Mouse (Mus musculus) hindbrain, embryonic 15.5 days (tissue): ENCODE data around the gene Tardbp. TPM values are rescaled to one million over a fixed set of nuclear protein-coding genes. Genes with fewer than 3 reads are reported as not detected.

Experiments
- ATAC-seq: fragments of 200-750 bp; cut with Nextera tagmentation; 2 replicates; pipeline ENCODE4 v1.8.0; 2017; ENCODE audit warnings: low read depth, moderate number of reproducible peaks, moderate TSS enrichment; ENCODE audit not compliant: low FRiP score
- H3K27ac ChIP-seq: fragments of 300-500 bp; sonication (generic); replicated peaks from 2 replicates; pipeline ENCODE4 v1.5.1; 2015; ENCODE audit warnings: mild to moderate bottlenecking, inconsistent platforms
- H3K27me3 ChIP-seq: fragments of 300-500 bp; sonication (generic); 2 replicates; pipeline ENCODE4 v1.6.1; 2015; ENCODE audit warnings: control low read depth, inconsistent platforms
- H3K36me3 ChIP-seq: fragments of 300-500 bp; sonication (generic); 2 replicates; pipeline ENCODE4 v1.6.1; 2015; ENCODE audit warnings: control low read depth, inconsistent platforms
- H3K4me1 ChIP-seq: fragments of 300-500 bp; sonication (generic); replicated peaks from 2 replicates; pipeline ENCODE4 v1.6.1; 2015; ENCODE audit warnings: control low read depth, inconsistent platforms
- H3K4me2 ChIP-seq: fragments of 300-500 bp; sonication (generic); 2 replicates; pipeline ENCODE4 v1.6.1; 2015; ENCODE audit warnings: moderate library complexity, mild to moderate bottlenecking, inconsistent platforms
- H3K4me3 ChIP-seq: fragments of 300-500 bp; sonication (generic); 2 replicates; pipeline ENCODE4 v1.5.1; 2015; ENCODE audit warnings: mild to moderate bottlenecking, inconsistent platforms
- H3K9ac ChIP-seq: fragments of 300-500 bp; sonication (generic); 2 replicates; pipeline ENCODE4 v1.6.1; 2015; ENCODE audit warnings: inconsistent platforms
- H3K9me3 ChIP-seq: fragments of 300-500 bp; sonication (generic); 2 replicates; pipeline ENCODE4 v1.6.1; 2016; ENCODE audit warnings: control low read depth, inconsistent platforms
- WGBS: fragments of 180-500 bp; shearing (Covaris S2); methylation state at CpG from one replicate; pipeline ENCODE4 v1.1.7; 2015; 5-methylcytosine and 5-hydroxymethylcytosine counted together
- polyA plus RNA-seq: library from polyadenylated mRNA; unstranded; fragments of >200 nt; fragmentation: Nextera tagmentation; extraction: Ambion mirVana; gene quantifications from 2 replicates; pipeline ENCODE4 v1.2.1, GENCODE M21; 2015

Tardbp gene
- polyA plus RNA-seq, 1 experiment from 2014 or later, result 167 TPM

DNA sequence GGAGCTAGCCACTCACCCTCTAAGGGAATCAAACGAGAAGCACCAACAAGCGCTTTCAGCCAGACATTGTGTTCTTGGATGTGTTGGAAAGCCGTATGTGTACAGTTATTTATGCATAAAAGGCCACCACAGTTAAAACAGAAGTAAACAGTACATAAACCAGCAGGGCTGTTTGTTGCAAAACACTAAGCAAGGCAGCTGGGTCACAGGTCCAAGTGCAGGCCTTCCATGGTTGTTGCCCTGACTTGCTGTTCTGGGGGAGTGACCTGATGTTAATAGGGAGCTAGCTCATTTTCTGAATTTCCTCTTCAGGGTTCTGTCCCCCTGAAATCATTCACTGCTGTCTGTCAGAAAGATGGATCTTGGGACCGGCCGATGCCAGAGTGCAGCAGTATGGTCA is 17.0 kb downstream of the Tardbp start:
- Histone ChIP-seq H3K27ac (no peak overlapping the region), H3K36me3 (peaks cover 7% of the 10 kb centered on the region; the same call in 1 of the 2 replicates), H3K4me1 (peaks cover 22% of the 10 kb centered on the region), H3K9ac (no peak overlapping the region), H3K4me3 (no peak overlapping the region), H3K27me3 (no peaks in the 10 kb centered on the region), H3K9me3 (no peaks in the 10 kb centered on the region), H3K4me2 (no peak overlapping the region)
- WGBS, result 82% methylated on average over 5 of the region's 5 CpGs
- no peak for ATAC-seq

DNA sequence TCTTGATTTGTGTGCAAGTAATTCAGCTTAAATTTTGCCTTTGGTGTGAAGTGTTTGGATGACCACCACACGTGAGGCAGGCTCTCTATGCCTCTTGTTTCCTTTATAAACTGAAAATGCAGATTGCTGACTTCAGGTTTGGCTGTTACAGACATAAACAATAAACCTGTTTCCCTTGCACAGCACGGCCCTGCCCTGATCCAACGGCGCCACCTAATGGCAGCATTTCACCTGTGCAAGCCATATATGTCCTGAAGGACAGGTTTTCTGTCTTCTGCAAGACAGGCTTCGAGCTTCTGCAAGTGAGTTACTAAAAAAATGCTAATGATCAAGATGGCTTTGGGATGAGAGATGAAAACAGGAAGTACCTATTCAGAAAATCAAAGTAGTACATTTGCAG is 19.1 kb downstream of the Tardbp start:
- Histone ChIP-seq H3K27ac (no peak overlapping the region), H3K4me3 (no peak overlapping the region), H3K4me1 (0 out of 2 replicates have a peak, but pooled peaks cover 4% of the 10 kb centered on the region), H3K27me3 (no peaks in the 10 kb centered on the region), H3K9ac (no peak overlapping the region), H3K4me2 (no peak overlapping the region), H3K9me3 (no peaks in the 10 kb centered on the region), H3K36me3 (0 out of 2 replicates have a peak, but pooled peaks cover 3% of the 10 kb centered on the region)
- no peak for ATAC-seq
- 27% methylated on average over 5 of the region's 5 CpGs for WGBS

DNA sequence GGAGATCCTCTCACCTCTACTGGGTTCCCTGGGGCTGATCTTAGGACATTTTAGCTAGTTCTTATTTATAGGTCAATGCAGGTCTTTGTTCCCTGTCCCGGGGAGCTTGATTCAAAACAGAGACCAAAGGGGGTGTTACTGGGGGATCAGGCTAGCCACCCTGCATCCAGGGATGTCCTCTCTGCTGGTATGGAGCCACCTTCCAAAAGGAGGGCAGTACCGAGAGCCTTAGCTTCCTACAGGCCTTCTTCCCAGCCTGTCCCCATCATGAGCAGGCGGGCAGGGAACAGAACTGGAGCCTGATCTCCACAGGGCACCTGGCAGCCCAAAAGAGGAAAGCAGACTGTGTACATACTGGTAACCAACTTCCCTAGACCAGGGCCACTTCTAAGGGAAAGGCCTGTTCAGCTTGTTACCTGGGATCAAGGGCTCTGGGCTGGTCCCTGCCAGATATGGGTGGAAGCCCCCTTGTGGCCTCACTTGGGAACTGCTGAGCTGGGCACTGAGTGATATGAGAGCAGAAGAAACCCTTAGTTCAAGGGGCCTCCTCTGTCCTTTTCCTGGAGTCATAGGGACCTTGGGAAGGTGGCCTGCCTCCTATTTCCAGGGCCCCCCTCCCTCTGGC is 22.2 kb downstream of the Tardbp start:
- Histone ChIP-seq H3K4me1 (no peaks in the 10 kb centered on the region), H3K27me3 (no peaks in the 10 kb centered on the region), H3K27ac (no peak overlapping the region), H3K9me3 (no peaks in the 10 kb centered on the region), H3K36me3 (no peaks in the 10 kb centered on the region), H3K4me2 (no peak overlapping the region), H3K4me3 (no peak overlapping the region), H3K9ac (no peak overlapping the region)
- peak; percentile 31; the same call in 1 of the 2 replicates for ATAC-seq
- 94% methylated on average over 3 of the region's 3 CpGs for WGBS

DNA sequence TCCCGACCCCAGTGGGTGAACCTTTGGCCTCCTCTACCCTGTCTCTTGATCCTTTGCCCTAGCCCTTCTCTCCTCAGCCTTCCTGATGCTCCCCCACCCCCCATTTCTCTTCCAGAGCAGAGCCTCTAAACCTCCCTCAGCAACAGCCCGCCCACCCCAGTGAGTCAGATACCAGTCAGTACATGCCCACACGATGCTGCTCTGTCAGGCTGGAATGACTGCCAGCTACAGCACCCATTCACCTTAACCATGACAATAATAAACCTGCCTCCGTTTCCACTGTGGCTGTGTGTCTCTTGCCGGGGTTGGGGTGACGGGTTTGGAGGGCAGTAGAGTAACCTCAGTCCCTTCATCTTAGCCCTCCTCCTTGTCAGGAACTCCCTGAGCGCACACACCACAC is 22.7 kb downstream of the Tardbp start:
- no peak overlapping the region for H3K27ac ChIP-seq
- ATAC-seq, result no peak
- H3K9ac ChIP-seq, result no peak overlapping the region
- no peaks in the 10 kb centered on the region for H3K9me3 ChIP-seq
- H3K4me3 ChIP-seq, result no peak overlapping the region
- H3K4me1 ChIP-seq, result no peaks in the 10 kb centered on the region
- no peaks in the 10 kb centered on the region for H3K36me3 ChIP-seq
- no peaks in the 10 kb centered on the region for H3K27me3 ChIP-seq
- 84% methylated on average over 7 of the region's 7 CpGs for WGBS
- H3K4me2 ChIP-seq, result no peak overlapping the region

DNA sequence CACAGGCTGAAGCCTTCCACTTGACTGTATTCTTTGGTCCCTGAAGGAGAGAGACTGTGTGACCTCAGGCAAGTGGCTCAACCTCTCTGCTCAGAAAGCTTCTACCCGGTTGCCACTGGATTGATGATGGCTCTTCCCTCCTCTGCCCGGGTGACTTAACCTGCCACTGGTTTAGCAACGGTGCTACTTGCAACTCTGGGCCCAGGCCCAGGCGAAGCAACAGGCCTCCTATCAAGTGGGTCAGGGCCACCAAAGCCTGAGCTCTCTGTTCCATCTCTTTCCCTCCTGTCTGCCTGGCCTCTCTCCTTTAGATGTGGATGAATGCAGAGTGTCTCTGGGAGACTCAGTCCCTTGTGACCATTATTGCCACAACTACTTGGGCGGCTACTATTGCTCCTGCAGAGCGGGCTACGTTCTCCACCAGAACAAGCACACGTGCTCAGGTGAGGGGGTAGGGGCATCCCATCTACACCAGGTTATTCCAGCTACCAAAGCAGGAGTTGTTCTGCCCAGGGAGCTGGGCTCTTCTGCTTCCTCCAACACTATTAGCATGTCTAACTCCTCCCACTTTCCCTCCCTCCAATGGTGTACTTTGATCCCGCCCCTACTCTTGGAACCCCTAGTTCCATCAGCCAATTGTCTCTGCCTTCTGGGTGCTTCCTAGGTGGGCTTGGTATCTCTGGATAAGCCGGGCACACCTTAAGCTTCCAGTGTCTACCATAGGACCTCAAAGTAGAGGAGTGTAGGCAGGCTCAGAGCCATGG is 23.3 kb downstream of the Tardbp start:
- no peaks in the 10 kb centered on the region for H3K4me1 ChIP-seq
- peaks cover 5% of the 10 kb centered on the region; the same call in 1 of the 2 replicates for H3K36me3 ChIP-seq
- 73% methylated on average over 10 of the region's 10 CpGs for WGBS
- no peak for ATAC-seq
- H3K27ac ChIP-seq, result no peak overlapping the region
- H3K9me3 ChIP-seq, result no peaks in the 10 kb centered on the region
- no peak overlapping the region for H3K4me2 ChIP-seq
- no peaks in the 10 kb centered on the region for H3K27me3 ChIP-seq
- H3K9ac ChIP-seq, result no peak overlapping the region
- no peak overlapping the region for H3K4me3 ChIP-seq

DNA sequence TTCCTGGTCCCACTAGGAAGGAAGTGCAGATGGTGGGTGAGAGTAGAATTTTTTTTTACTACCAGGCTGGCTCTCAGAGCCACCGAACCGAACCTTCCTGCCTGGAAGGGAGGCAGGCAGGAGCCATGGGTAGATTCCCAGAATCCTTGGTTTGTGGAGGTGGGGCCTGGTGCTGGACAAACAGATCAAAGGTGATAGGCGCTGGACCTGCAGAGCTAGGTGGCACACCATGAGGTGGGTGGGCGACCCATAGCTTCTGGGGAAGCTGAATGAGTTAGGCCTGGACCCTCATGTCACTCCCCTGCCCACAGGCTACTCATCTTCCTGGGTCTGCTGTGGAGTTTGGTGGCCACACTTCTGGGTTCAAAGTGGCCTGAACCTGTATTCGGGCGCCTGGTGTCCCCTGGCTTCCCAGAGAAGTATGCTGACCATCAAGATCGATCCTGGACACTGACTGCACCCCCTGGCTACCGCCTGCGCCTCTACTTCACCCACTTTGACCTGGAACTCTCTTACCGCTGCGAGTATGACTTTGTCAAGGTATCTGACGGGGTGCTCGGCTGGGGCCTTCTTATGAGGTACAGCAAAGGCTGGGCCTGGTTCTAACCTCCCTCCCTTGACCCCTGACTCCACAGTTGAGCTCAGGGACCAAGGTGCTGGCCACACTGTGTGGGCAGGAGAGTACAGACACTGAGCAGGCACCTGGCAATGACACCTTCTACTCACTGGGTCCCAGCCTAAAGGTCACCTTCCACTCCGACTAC is 24.3 kb downstream of the Tardbp start, which contains the start of gene Masp2:
Masp2 (plus strand) TSS at position 198 of the 764 bp plus-strand sequence.
- WGBS, result 91% methylated on average over 14 of the region's 14 CpGs
- H3K4me1 ChIP-seq, result no peaks in the 10 kb centered on the region
- H3K9ac ChIP-seq, result no peak within 1 kb of the TSS
- no peak within 1 kb of the TSS for H3K27ac ChIP-seq
- no peak within 1 kb of the TSS for H3K4me3 ChIP-seq
- H3K4me2 ChIP-seq, result no peak within 1 kb of the TSS
- H3K27me3 ChIP-seq, result no peaks in the 10 kb centered on the region
- no peak for ATAC-seq
- no peaks in the 10 kb centered on the region for H3K9me3 ChIP-seq
- H3K36me3 ChIP-seq, result peaks cover 10% of the 10 kb centered on the region; the same call in 1 of the 2 replicates

DNA sequence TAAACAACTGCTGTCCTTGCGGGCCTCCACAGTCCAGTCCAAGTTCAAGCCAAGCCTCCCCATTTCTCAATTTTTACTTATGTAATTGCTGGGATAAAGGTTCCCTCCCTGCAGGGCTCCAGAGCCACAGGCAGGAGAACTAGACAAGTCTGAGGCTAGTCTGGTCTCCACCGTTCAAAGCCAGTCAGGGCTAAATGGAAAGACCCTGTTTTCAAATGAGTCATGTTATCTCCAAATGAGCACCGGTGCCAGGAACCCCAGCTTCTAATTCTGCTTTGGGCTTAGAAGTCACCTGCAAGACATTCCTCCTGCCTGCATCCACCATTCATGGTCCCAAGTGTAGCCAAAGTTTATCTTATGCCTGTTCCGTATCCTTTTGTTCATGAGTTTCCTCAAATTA is 24.9 kb downstream of the Tardbp start:
- Histone ChIP-seq H3K4me1 (no peaks in the 10 kb centered on the region), H3K36me3 (peaks cover 14% of the 10 kb centered on the region), H3K27ac (no peak overlapping the region), H3K4me2 (no peak overlapping the region), H3K4me3 (no peak overlapping the region), H3K9ac (no peak overlapping the region), H3K27me3 (no peaks in the 10 kb centered on the region), H3K9me3 (no peaks in the 10 kb centered on the region)
- no peak for ATAC-seq
- 88% methylated on average over 4 of the region's 4 CpGs for WGBS

DNA sequence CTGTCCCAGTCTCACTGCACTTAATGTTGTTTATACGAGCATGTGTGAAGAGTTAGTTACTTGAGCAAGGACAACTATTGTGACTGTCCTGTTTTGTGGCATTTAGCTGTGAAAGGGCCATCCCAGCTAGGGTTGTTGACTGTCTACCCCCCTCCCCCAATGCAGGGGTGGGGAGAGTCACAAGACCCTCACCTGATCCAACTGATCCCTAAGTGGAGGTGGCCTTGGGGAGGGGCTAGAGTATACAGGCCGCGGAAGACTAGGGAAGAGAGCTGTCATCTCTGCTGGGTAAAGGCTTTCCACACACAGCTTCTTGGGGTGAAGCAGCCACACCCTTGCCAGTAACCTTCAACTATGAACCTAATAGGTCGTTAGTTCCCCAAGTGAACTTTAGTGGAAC is 26.5 kb downstream of the Tardbp start:
- no peaks in the 10 kb centered on the region for H3K9me3 ChIP-seq
- no peak overlapping the region for H3K4me3 ChIP-seq
- no peak overlapping the region for H3K9ac ChIP-seq
- peaks cover 29% of the 10 kb centered on the region for H3K36me3 ChIP-seq
- H3K4me1 ChIP-seq, result no peaks in the 10 kb centered on the region
- ATAC-seq, result no peak
- no peaks in the 10 kb centered on the region for H3K27me3 ChIP-seq
- no peak overlapping the region for H3K27ac ChIP-seq
- WGBS, result 90% methylated on average over 4 of the region's 4 CpGs
- no peak overlapping the region for H3K4me2 ChIP-seq

DNA sequence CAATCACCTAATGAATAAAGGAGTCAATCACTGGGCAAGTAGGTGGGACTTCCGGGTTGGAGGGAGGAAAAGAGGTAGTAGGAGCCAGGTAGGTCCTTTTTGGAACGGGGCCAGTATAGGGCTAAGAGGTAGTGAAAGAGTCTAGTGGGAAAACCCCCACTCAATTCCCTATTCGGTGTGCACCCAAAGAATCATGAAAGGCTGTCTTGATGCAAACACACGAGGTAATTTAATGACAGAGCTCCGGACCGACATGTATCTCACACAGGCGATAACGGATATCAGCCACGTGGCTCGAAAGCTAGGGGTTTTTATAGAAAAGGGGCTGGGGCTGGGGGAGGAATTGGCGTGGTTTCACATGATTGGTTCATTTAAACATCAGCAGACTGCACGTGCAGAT is 28.0 kb downstream of the Tardbp start:
- Histone ChIP-seq H3K4me2 (no peak overlapping the region), H3K4me3 (no peak overlapping the region), H3K27ac (no peak overlapping the region), H3K27me3 (no peaks in the 10 kb centered on the region), H3K9ac (no peak overlapping the region), H3K9me3 (no peaks in the 10 kb centered on the region), H3K36me3 (peaks cover 44% of the 10 kb centered on the region), H3K4me1 (no peaks in the 10 kb centered on the region)
- ATAC-seq, result no peak
- WGBS, result 95% methylated on average over 12 of the region's 12 CpGs

DNA sequence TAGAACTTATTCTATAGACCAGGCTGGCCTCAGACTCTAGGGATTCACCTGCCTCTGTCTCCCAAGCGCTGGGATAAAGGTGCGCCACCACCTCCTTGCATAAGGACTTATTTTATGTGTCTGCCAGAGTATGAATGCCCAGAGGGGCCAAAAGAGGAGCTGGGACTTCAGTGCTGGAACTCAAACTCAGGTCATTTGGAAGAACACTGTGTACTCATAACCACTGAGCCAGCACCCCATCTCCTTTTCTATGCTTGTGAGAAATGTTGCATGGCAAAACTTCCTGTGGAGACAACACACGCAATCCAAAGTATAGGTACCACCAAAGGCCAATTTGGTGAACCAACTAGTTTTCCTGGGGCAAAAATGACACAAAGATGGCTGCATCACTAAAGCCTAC is 30.1 kb downstream of the Tardbp start:
- Histone ChIP-seq H3K27me3 (no peaks in the 10 kb centered on the region), H3K36me3 (peaks cover 50% of the 10 kb centered on the region), H3K9me3 (no peaks in the 10 kb centered on the region), H3K4me1 (peaks cover 13% of the 10 kb centered on the region), H3K4me3 (no peak overlapping the region), H3K27ac (no peak overlapping the region), H3K9ac (no peak overlapping the region), H3K4me2 (no peak overlapping the region)
- ATAC-seq, result no peak
- WGBS, result 98% methylated on average over 3 of the region's 3 CpGs

DNA sequence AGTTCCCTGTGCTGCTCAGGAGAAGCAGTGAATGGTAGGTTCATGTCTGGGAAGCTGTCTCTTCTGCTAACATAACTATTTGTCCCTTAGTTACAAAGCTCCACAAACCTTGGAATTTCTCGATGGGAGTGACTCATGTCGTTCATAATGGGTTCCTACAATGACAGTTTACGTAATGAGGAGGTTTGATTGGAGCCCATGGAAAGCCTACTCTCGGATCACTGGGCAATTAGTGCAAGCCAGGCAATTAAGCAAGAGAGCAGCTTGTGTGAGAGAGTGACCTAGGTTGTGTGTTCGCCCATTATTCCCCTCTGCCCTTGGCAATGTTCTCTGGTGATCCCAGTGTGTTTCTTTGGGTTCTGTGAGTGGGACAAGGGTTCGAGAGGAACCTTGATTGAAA is 30.9 kb downstream of the Tardbp start:
- ATAC-seq, result no peak
- Histone ChIP-seq H3K36me3 (peaks cover 50% of the 10 kb centered on the region), H3K9ac (no peak overlapping the region), H3K27ac (no peak overlapping the region), H3K4me3 (no peak overlapping the region), H3K4me2 (no peak overlapping the region), H3K4me1 (peaks cover 13% of the 10 kb centered on the region), H3K27me3 (no peaks in the 10 kb centered on the region), H3K9me3 (no peaks in the 10 kb centered on the region)
- WGBS, result 87% methylated on average over 6 of the region's 6 CpGs

DNA sequence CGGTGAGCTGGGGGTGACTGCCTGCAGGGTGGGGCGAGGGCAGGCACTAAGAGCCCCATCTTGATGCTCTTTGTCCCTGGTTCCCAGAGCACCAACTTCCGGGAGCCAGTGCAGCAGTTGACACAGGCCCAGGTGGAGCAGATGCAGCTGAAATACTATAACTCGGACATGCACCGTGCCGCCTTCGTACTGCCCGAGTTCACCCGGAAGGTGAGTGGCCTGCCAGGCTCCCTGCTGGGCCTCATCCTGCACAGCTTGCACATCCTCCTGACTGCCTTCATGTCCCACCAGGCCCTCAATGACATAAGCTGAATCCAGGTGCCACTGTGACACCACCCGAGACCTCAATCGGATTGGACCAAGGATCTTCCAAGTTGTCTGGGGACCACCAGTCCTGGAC is 32.8 kb downstream of the Tardbp start:
- ATAC-seq, result no peak

More for the DNA sequence above, 32.8 kb downstream of the Tardbp start:
- H3K9ac ChIP-seq, result no peak overlapping the region
- WGBS, result 95% methylated on average over 11 of the region's 11 CpGs
- H3K4me1 ChIP-seq, result peaks cover 18% of the 10 kb centered on the region
- H3K36me3 ChIP-seq, result peaks cover 50% of the 10 kb centered on the region
- no peaks in the 10 kb centered on the region for H3K9me3 ChIP-seq
- H3K4me3 ChIP-seq, result no peak overlapping the region
- no peak overlapping the region for H3K27ac ChIP-seq
- H3K27me3 ChIP-seq, result no peaks in the 10 kb centered on the region
- H3K4me2 ChIP-seq, result no peak overlapping the region
